In the genomic region with DNA sequence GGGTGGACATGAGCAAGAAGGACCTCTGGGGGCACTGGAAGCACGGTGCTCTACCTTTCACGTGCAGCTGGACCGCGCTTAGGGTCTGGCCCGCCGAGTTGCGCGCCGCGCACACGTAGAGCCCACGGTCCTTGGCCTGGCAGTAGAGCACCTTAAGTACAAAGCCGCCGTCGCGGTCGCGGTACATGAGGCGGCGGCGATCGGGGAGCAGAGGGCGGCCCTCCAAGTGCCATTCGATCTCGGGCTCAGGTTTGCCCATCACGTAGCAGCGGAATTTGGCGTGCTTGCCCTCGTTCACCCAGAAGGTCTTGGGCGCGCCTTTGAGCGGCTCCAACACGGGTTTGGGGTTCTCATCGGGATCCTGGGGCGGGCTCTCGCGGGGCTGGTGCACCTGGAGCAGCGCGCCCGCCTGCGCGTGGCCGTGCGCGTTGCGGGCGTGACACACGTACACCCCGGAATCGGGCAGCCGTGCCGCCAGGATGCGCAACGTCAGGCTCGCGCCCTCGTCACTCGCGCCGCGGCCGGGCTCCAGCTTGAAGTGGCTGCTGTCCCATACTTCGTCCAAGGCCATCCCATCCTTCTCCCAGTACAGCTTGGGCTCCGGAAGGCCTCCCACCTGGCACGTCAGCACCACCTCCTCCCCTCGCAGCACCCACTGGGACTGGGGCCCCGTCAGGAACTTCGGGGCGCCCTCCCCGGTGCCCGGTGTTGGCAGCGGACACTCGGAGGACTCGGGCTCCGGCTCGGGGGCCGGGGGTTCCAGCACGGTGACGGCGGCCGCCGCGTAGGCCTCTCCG, we compare ENCODE assay signal across 8 mouse cellular contexts. TPM values are rescaled to one million over a fixed set of nuclear protein-coding genes. Genes with fewer than 3 reads are reported as not detected.
DNase-seq lines count a peak whose midpoint lies in the region; ATAC-seq and TF ChIP-seq lines count a peak whose summit lies in the region.

No protein-coding gene starts in this region.

- DNase-seq in MN1 (ENCODE audit: low spot score) = peak; percentile 75
- DNase-seq in cerebellum, adult 18-20 months = peak; percentile 90 to 92
- DNase-seq in forebrain, postnatal 0 days = peak; percentile 91
- peak; percentile 78 to 81 for DNase-seq in heart, postnatal 14 days
- DNase-seq in layer of hippocampus, postnatal 10 days (ENCODE audit: low spot score in 2 of 2) = peak; percentile 73 to 79
- peak; percentile 89 for DNase-seq in right cerebral cortex, adult 18-20 months
- DNase-seq in spleen, postnatal 10 days (ENCODE audit: low spot score in 2 of 2) = no peak

- peaks cover 9% of the 10 kb centered on the region; the same call in 1 of the 2 replicates for H3K4me1 ChIP-seq in forebrain, postnatal 0 days (ENCODE audit: insufficient read depth)
- H3K4me1 ChIP-seq in lung, embryonic 16.5 days (replicated peaks; ENCODE audit: control insufficient read depth, insufficient read depth, low read length) = peaks cover 13% of the 10 kb centered on the region

- intact Hi-C loops in heart, postnatal 14 days (cut with DNase I) = loop anchor here (2.0 kb wide), 1 partner anchor 55 kb away; no protein-coding TSS in a partner anchor

- peak overlapping the region; percentile 88 for H3K27ac ChIP-seq in forebrain, postnatal 0 days (ENCODE audit: low read depth, low read length)
- H3K27ac ChIP-seq in lung, embryonic 16.5 days (ENCODE audit: low read length) = peak overlapping the region; percentile 93

- 3% methylated on average over 77 of the region's 84 CpGs for WGBS in forebrain, postnatal 0 days
- under 1% methylated on average over 75 of the region's 84 CpGs for WGBS in lung, embryonic 16.5 days

- peak overlapping the region; percentile 94 for H3K4me2 ChIP-seq in forebrain, postnatal 0 days (ENCODE audit: low read depth)
- H3K4me2 ChIP-seq in lung, embryonic 16.5 days (ENCODE audit: low read depth, low read length) = peak overlapping the region; percentile 96

- H3K36me3 ChIP-seq in forebrain, postnatal 0 days (ENCODE audit: insufficient read depth) = peaks cover 11% of the 10 kb centered on the region
- peaks cover 20% of the 10 kb centered on the region for H3K36me3 ChIP-seq in lung, embryonic 16.5 days (ENCODE audit: control insufficient read depth, insufficient read depth, low read length)

- TF ChIP-seq CTCF in forebrain, postnatal 0 days (IDR thresholded peaks at IDR 0.05; ENCODE audit: low read depth) = peak; percentile 18; the same call in 1 of the 2 replicates

- no peaks in the 10 kb centered on the region for H3K9me3 ChIP-seq in forebrain, postnatal 0 days (ENCODE audit: low read length)
- no peaks in the 10 kb centered on the region for H3K9me3 ChIP-seq in lung, embryonic 16.5 days (ENCODE audit: control insufficient read depth, low read length)

- ATAC-seq in forebrain, postnatal 0 days = peak; percentile 93
- peak; percentile 56 for ATAC-seq in lung, embryonic 16.5 days (ENCODE audit: low read depth)

- peak overlapping the region; percentile 82 for H3K4me3 ChIP-seq in forebrain, postnatal 0 days (ENCODE audit: low read depth, low read length)
- peak overlapping the region; percentile 69 for H3K4me3 ChIP-seq in lung, embryonic 16.5 days (ENCODE audit: low read length)

- peak overlapping the region; percentile 95 for H3K9ac ChIP-seq in forebrain, postnatal 0 days
- H3K9ac ChIP-seq in lung, embryonic 16.5 days (ENCODE audit: low read length) = peak overlapping the region; percentile 99

- H3K27me3 ChIP-seq in forebrain, postnatal 0 days (ENCODE audit: insufficient read depth, low read length) = no peaks in the 10 kb centered on the region
- H3K27me3 ChIP-seq in lung, embryonic 16.5 days (ENCODE audit: control insufficient read depth, insufficient read depth, low read depth, low read length) = no peaks in the 10 kb centered on the region

RNA-seq across cellular contexts. Expression of gene Obsl1, which starts 0.9 kb away (rescaled TPM):
- 28.4 and 43.7 TPM in 2 replicates for total RNA-seq in forebrain, postnatal 0 days (2014; rRNA removed)
- polyA plus RNA-seq in forebrain, postnatal 0 days (2015; fragmentation: Nextera tagmentation; extraction: Ambion mirVana) = 18.7 and 22.9 TPM in 2 replicates
- 100 to 1,000 TPM; 166 to 172 TPM for total RNA-seq in heart, postnatal 14 days (2021)
- 10 to 100 TPM; 30.7 to 38.2 TPM for total RNA-seq in layer of hippocampus, postnatal 10 days (2021)
- polyA plus RNA-seq in lung, embryonic 16.5 days (2015; fragmentation: Nextera tagmentation; extraction: Ambion mirVana) = 46.3 and 48.0 TPM in 2 replicates

RNA-seq across cellular contexts. Expression of gene Inha, which starts 1.5 kb away (rescaled TPM):
- 24.5 and 26.6 TPM in 2 replicates for total RNA-seq in forebrain, postnatal 0 days (2014; rRNA removed)
- 19.6 and 24.8 TPM in 2 replicates for polyA plus RNA-seq in forebrain, postnatal 0 days (2015; fragmentation: Nextera tagmentation; extraction: Ambion mirVana)
- 1 to 10 TPM; 6.0 to 7.8 TPM for total RNA-seq in heart, postnatal 14 days (2021)
- total RNA-seq in layer of hippocampus, postnatal 10 days (2021) = 10 to 100 TPM; 25.5 to 28.4 TPM
- 3.8 and 4.1 TPM in 2 replicates for polyA plus RNA-seq in lung, embryonic 16.5 days (2015; fragmentation: Nextera tagmentation; extraction: Ambion mirVana)

RNA-seq across cellular contexts. Expression of gene Stk11ip, which starts 16.0 kb away (rescaled TPM):
- total RNA-seq in forebrain, postnatal 0 days (2014; rRNA removed) = 25.8 and 34.7 TPM in 2 replicates
- 12.1 and 14.3 TPM in 2 replicates for polyA plus RNA-seq in forebrain, postnatal 0 days (2015; fragmentation: Nextera tagmentation; extraction: Ambion mirVana)
- 10 to 100 TPM; 10.3 to 13.9 TPM for total RNA-seq in heart, postnatal 14 days (2021)
- total RNA-seq in layer of hippocampus, postnatal 10 days (2021) = 10 to 100 TPM; 22.5 to 23.6 TPM
- 19.5 and 20.0 TPM in 2 replicates for polyA plus RNA-seq in lung, embryonic 16.5 days (2015; fragmentation: Nextera tagmentation; extraction: Ambion mirVana)

RNA-seq across cellular contexts. Expression of gene Tmem198, which starts 26.0 kb away (rescaled TPM):
- 54.8 and 58.0 TPM in 2 replicates for total RNA-seq in forebrain, postnatal 0 days (2014; rRNA removed)
- 61.2 and 70.8 TPM in 2 replicates for polyA plus RNA-seq in forebrain, postnatal 0 days (2015; fragmentation: Nextera tagmentation; extraction: Ambion mirVana)
- under 1 TPM; 0.26 to 0.88 TPM for total RNA-seq in heart, postnatal 14 days (2021)
- 10 to 100 TPM; 48.3 to 53.8 TPM for total RNA-seq in layer of hippocampus, postnatal 10 days (2021)
- 0.65 and 1.3 TPM in 2 replicates for polyA plus RNA-seq in lung, embryonic 16.5 days (2015; fragmentation: Nextera tagmentation; extraction: Ambion mirVana)

RNA-seq across cellular contexts. Expression of gene Chpf, which starts 26.2 kb away (rescaled TPM):
- total RNA-seq in forebrain, postnatal 0 days (2014; rRNA removed) = 65.9 and 80.4 TPM in 2 replicates
- 55.5 and 56.8 TPM in 2 replicates for polyA plus RNA-seq in forebrain, postnatal 0 days (2015; fragmentation: Nextera tagmentation; extraction: Ambion mirVana)
- total RNA-seq in heart, postnatal 14 days (2021) = 10 to 100 TPM; 29.5 to 30.1 TPM
- 10 to 100 TPM; 78.4 to 79.4 TPM for total RNA-seq in layer of hippocampus, postnatal 10 days (2021)
- 22.9 and 25.2 TPM in 2 replicates for polyA plus RNA-seq in lung, embryonic 16.5 days (2015; fragmentation: Nextera tagmentation; extraction: Ambion mirVana)

Comparison
In these comparisons a context has a peak if more than half of its experiments do, and no peak if none do; other contexts are left out.
1. DNase-seq: peak in MN1 (single experiment), cerebellum, adult 18-20 months (2 of 2), forebrain, postnatal 0 days (single experiment), heart, postnatal 14 days (2 of 2), layer of hippocampus, postnatal 10 days (2 of 2) and right cerebral cortex, adult 18-20 months (single experiment); none in spleen, postnatal 10 days (0 of 2).